Mouse (Mus musculus) thymus, postnatal 4 days (tissue): ENCODE data around the gene Sfrp4.
"Not testable (repeated sequence)": the region's sequence is repeated elsewhere in the genome, so short reads cannot be mapped to it uniquely, and the experiment has no call there.

Experiments
- DNase-seq: peaks from one replicate; pipeline ENCODE4 v3.0.0; 2021

The Sfrp4 gene

GRCm38 (mm10) chr13:19622573-19623227, at the start of gene Sfrp4:
Sfrp4 (plus strand) TSS chr13:19623104.
- DNase-seq = peak; percentile 21

GRCm38 (mm10) chr13:19574723-19575122, 48.2 kb upstream of the Sfrp4 start:
- DNase-seq = not testable (repeated sequence)

- no peak for DNase-seq
Measured at GRCm38 (mm10) chr13:19575947-19576346, 47.0 kb upstream of the Sfrp4 start.

GRCm38 (mm10) chr13:19590996-19591759, 31.7 kb upstream of the Sfrp4 start:
- no peak for DNase-seq

DNA sequence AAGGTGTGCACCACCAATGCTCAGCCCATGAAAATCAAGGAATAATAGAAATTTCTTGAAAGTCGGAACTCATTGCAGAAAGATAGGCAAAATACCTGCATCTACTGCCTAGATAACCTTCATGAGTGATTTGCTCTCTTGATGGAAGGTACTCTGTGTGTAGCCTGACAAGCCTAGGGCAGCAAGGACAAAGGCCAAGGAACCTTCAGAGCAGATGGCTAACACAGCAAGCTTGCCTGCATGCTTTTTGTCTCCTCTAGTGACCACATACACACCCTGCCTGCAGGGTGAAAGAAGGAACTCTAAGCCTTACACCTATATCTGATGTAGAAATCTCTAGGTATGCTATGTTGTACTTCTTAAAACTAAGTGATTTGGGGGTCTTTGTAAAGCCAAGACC, 27.8 kb upstream of the Sfrp4 start:
- DNase-seq = no peak

- no peak for DNase-seq
Measured at GRCm38 (mm10) chr13:19599242-19599641, 23.7 kb upstream of the Sfrp4 start.

DNA sequence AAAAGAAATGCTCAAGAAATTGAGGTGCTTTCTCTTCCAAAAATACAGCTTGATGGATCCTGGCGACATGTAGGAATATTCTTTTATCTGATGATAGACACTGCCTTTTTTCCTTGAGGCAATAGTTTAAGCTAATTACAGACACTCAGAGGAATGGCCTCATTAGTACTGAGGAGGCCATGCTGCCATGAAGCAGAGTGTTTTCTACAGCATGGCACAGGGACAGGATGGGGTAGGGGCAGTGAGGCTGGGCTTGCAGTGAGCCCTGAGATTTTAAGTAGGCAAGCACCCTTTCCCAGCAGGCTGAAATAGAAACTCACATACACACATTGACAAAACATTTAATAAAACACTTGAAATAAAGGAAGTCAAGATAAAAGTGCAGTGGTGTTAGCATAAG, 20.4 kb upstream of the Sfrp4 start:
- DNase-seq = no peak

DNA sequence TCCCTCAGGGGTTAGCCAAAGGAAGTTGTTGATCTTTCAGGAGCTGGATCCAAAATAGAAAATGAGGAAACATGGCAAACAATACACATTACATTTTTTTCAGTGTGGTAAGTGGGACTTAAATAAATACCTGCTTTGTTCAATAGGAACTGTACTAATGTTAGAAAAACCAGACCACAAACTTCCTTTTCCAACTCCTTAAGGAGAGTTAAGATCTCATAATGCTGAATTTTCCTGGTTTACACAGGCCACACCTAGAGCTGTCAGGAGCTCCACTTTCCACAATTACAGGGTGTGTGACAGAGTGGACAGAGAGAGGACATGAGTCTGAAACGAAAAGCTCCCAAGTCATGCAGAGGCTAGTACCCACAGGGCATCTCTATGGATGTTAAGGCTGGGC, 19.2 kb upstream of the Sfrp4 start:
- DNase-seq = no peak

- no peak for DNase-seq
Measured at GRCm38 (mm10) chr13:19604916-19605315, 18.0 kb upstream of the Sfrp4 start.

- no peak for DNase-seq
Measured at GRCm38 (mm10) chr13:19608120-19608519, 14.8 kb upstream of the Sfrp4 start.

GRCm38 (mm10) chr13:19612348-19612747, 10.6 kb upstream of the Sfrp4 start:
- no peak for DNase-seq

DNA sequence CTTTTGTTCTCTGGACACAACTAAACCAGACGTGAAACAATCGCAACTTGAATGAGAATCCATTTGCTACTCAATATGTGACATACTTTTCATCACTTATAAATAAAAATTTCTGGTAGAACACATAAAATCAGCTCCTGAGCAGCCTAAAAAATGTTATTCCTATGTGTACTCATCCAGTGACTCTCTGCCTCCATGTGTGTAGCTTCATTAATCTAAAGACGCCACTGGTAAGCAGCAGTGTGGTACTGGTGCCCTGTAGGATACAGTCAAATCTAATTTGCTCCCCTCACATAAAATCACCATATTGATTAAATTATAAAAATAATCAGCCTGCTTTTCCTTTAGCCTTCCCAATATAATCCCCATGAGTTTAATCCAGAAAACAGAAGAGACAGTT, 9.9 kb upstream of the Sfrp4 start:
- no peak for DNase-seq

- no peak for DNase-seq
Measured at GRCm38 (mm10) chr13:19613426-19613825, 9.5 kb upstream of the Sfrp4 start.

- DNase-seq = no peak
Measured at GRCm38 (mm10) chr13:19614311-19614710, 8.6 kb upstream of the Sfrp4 start.

- DNase-seq = no peak
Measured at GRCm38 (mm10) chr13:19618081-19618480, 4.8 kb upstream of the Sfrp4 start.

DNA sequence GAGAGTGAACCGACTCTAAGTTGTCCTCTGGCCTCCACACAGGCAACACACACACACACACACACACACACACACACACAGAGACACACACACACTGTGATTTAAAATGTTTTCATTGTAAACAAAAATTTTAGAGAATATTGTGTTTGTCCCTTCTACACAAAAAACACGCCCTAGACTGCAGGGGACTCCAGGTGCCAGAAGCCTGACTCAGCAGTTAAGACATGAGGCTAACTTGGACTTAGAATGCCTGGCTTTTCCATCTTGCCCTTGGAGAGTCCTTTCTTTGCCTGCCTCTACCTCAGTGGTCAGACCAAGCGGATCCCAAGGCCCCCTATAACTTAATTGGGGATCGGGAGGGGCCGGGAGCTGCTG, 4.1 kb upstream of the Sfrp4 start:
- DNase-seq = no peak

GRCm38 (mm10) chr13:19619216-19619927, 3.5 kb upstream of the Sfrp4 start, which contains the start of gene Epdr1:
Epdr1 (minus strand) TSS chr13:19619927.
- DNase-seq = peak; percentile 71

- peak; percentile 12 for DNase-seq
Measured at GRCm38 (mm10) chr13:19623228-19623905, 463 bp downstream of the Sfrp4 start.

DNA sequence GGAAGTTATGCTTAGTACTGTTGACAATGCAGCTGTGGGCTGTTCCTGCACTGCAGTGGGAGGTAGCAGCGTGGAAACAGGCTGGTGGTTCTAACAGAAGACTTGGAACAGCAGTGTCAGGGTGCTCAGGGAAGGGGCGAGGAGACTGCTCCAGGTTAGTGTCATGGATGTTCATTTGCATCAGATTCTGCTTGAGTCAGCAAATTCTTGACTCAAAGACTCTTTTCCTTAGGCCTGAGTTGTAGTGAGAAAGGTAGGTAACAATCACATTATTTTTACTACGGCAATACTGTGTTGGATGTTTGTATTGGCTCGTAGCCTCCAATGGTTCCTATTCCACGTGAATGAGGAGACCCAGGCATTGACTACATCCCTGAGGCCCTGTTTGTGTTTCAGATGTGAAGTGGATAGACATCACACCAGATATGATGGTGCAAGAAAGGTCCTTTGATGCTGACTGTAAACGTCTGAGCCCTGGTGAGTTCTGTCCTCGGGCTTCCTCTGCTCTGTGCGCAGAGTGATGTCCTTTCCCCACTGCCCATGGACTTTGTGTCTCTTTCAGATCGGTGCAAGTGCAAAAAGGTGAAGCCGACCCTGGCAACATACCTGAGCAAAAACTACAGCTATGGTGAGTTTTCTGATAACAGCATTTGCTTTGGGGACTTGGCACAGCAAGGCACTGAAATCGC, 1.9 kb downstream of the Sfrp4 start:
- DNase-seq = no peak

DNA sequence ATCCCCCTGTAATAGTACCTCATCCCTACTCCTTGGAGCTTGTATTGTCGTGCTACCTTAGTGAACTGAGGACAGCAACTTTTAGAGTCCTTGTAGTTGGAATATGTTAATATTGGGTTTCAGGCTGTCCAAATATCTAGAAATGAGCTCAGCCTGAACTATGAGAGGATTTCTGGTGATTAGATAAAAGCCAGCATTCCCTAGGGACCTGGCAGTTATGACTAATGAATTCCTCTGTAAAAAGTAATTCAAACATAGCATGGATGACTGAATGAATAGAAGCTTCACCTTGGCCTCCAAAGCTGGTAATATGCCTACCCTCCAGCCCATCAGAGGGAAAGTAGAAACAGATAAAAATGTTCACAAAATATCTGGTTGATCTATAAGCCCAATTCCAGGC, 3.6 kb downstream of the Sfrp4 start:
- no peak for DNase-seq

DNA sequence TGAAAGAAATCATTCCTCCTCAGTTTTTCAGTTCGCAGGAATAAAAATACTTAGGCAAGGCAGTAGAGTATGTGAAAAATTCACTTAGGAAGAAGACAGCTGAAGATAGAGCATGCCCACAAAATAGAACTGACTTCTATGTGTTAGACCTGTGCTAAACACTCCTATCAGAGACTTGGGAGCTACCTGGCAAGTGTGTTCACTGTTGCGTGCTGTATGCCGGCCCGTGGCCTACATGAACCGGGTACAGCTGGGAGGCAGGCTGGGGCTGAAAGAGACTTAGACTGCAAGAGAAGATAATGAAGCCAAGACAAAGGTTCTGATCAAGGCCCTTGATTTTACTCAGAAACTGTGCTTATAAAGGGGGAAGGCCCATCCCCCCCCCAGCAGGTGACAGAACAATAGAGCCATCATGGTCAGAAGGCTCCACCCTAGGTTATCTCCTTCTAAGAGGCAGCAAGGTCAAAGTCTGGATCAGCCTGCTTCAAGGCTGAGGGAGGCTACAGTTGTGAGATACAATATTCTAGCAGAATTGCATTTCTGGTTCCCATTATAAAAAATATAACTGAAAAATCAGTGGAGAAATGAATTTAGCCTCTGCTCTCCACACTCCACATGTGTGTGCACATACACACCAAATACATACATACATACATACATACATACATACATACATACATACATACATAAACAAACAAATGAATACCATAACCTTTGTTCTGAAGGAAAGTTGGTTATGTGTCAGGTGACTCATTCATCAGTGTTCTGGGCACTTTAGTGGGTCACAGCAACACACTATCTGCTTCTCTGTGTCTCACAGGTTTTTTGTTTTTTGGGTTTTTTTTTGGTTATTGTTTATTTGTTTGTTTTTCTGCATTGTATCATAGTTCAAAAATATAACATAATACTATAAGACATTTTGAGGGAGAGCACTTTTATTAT, 8.1 kb downstream of the Sfrp4 start:
- DNase-seq = no peak

GRCm38 (mm10) chr13:19636131-19636530, 13.2 kb downstream of the Sfrp4 start:
- no peak for DNase-seq
